Mouse (Mus musculus) megakaryocyte-erythroid progenitor cell, adult 5-6 weeks (primary cell): ENCODE results near the gene Ubn1. TPM values are rescaled to one million over a fixed set of nuclear protein-coding genes. Genes with fewer than 3 reads are reported as not detected.

Experiments used
- ATAC-seq: replicated peaks from 2 replicates; pipeline ENCODE4 v1.8.0; 2016; ENCODE audit warnings: mild to moderate bottlenecking, inconsistent platforms; ENCODE audit not compliant: severe bottlenecking, poor library complexity, low FRiP score, low TSS enrichment
- total RNA-seq, 2 experiments: library from RNA; stranded (forward) in 1 of 2; stranded (reverse) in 1 of 2; fragments of 200-1000, 215-1000 nt in 1 of 2; fragments of >200 nt in 1 of 2; fragmentation: Nextera tagmentation in 1 of 2; gene quantifications; 2 replicates each; pipeline ENCODE4 v1.2.3; 2014 to 2017

The Ubn1 gene
- total RNA-seq, 2 experiments from 2014 or later = 38.4 to 47.5 TPM

GRCm38 (mm10) chr16:5063472-5063871 lies 13.6 kb downstream of the Ubn1 start:
- no peak for ATAC-seq

- ATAC-seq = no peak
Measured at GRCm38 (mm10) chr16:5070321-5070720, 20.5 kb downstream of the Ubn1 start.

DNA sequence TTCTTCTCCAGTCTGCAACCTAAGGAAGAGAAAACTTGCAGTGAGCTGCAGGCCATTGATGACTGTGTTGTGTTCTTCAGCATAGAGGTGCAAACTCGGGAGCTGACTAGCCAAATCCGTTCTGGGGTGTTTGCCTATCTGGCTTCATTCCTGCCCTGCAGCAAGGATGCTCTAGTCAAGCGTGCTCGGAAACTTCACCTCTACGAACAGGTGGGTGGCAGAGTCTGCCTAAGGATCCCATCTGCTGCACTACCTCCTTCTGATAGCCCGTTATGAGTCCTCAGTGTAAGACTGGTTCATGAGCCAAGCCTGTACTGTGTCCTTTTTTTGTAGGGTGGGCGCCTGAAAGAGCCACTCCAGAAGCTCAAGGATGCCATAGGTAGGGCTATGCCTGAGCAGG lies 22.1 kb downstream of the Ubn1 start:
- ATAC-seq = no peak

DNA sequence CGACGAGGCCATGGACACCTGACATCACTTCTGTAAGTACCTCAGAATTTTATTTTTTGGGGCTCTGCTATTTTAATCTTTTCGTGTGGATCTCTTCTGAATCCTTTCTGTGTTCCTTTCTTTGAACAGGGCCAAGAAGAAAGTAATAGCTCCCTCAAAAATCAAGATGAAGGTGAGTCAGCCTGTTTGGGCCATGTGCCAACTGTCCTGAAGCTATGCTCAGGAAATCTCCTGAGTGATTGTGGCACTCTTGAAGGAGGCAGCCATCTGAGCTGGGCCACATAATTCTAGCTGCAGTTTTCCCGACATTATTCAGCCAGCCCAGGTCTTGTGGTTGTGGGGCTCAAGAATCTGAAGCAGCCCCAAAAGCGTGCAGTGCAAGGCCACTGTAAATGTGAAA lies 24.5 kb downstream of the Ubn1 start:
- no peak for ATAC-seq

- no peak for ATAC-seq
Measured at GRCm38 (mm10) chr16:5085196-5085595, 35.3 kb downstream of the Ubn1 start.

DNA sequence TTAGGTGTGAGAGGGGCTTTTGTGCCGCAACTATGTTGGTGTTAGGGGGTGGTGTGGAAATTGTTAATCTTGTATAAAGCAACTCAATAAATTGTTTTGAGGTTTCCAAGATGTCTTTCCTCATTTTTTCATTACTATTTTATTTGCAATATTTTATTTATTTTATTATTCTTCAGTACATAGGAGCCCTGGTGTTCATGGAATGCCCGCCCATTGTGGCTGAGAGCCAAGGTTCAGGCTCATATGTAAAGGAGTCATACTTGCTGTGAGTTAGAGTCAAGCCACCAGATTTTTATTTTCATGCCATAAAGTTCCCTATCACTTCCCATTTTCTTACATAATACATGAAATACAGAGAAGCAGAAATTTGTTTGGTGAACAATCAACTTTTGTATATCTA lies 36.3 kb downstream of the Ubn1 start:
- ATAC-seq = no peak

GRCm38 (mm10) chr16:5089021-5089420 lies 39.2 kb downstream of the Ubn1 start:
- no peak for ATAC-seq

GRCm38 (mm10) chr16:5093285-5093684 lies 43.4 kb downstream of the Ubn1 start:
- no peak for ATAC-seq

- no peak for ATAC-seq
Measured at GRCm38 (mm10) chr16:5096504-5096903, 46.6 kb downstream of the Ubn1 start.

DNA sequence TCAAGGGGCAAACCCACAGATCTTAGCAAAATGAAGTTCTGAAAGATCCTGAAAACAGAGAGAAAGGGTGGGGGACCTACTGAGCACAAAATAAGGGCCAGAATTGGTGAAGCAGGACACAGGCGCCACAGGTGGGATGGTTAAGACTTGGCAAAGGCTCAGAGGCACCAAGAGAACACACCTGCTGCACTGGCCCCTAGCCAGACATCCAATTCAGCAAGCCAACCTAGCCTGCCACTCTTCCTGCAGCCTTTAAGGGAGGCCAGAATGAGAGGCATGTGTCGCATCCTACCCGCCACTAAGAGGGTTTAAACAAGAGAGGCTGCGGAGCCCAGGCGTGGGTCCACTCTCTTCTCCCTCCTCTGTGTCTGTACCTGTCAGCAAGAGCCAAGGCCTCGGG lies 51.1 kb downstream of the Ubn1 start:
- ATAC-seq = no peak

- no peak for ATAC-seq
Measured at GRCm38 (mm10) chr16:5109877-5110276, 60.0 kb downstream of the Ubn1 start.

DNA sequence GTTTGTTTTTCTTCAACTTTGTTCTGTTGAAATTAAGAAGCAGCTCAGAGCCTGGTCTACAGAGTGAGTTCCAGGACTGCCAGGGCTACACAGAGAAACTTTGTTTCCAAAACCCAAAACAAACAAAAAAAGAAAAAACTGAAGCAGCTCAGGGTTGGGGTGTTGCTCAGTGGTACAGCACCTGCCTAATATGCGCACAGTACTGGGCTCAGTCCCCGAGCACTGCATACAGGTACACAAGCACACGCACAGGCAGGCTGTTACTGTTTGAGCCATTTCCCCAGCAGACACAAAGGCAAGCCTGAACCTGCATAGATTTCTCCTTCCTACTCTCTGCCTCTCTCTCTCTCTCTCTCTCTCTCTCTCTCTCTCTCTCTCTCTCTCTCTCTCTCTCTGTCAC lies 61.2 kb downstream of the Ubn1 start:
- ATAC-seq = no peak

- no peak for ATAC-seq
Measured at GRCm38 (mm10) chr16:5113002-5113550, 63.2 kb downstream of the Ubn1 start.

DNA sequence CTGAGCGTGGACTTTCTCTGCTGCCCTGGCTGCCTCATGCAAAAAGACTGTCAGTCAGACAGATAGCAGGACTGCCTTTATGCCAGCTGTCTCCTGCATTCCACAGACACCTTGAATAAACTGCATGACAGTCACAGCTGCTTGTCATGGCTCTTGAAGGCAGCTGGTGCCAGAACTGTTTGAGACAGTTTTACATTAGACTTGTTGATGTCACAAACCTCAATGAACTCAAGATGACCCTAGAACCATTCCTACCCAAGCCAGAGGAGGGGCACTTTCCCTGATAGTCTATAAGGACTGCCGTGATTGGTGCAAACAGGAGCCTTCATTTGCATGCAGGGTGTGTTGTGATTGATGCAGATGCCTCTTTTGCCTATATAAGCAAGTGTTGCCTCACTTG lies 63.7 kb downstream of the Ubn1 start:
- no peak for ATAC-seq

DNA sequence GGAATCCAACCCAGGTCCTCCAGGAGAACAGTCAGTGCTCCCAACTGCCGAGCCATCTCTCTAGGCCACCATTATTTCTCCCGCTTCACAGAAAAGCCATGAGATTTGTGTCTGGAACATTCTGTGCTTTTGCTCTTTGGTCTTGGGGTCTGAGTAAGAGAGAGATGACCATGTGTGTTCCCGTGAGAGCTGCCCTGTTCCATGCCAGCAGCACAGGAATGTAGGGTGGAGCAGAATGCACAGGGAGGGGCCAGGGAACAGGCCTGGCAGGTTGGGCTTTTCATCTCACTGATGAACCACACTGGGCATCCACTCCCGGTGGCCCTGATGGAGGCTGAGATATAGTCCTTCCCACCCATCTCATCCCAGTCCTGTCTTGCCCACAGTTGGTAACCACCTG lies 69.5 kb downstream of the Ubn1 start:
- ATAC-seq = no peak

GRCm38 (mm10) chr16:5119845-5120244 lies 70.0 kb downstream of the Ubn1 start:
- ATAC-seq = no peak

- no peak for ATAC-seq
Measured at GRCm38 (mm10) chr16:5123476-5123875, 73.6 kb downstream of the Ubn1 start.

DNA sequence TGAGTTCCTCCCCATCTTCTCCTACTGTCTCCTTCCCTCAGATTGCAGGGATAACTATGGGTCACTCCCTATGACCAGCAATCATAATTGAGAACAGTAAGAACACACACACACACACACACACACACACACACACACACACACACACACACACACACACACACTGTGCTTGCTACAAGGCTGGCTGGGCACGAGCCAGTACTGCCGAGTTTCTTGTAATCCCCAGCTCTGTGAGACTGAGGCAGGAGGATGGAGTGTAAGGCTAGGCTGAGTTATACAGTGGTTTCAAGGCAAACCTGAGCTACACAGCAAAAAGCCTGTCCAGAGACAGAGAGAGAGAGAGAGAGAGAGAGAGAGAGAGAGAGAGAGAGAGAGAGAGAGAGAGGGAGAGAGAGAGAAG lies 80.3 kb downstream of the Ubn1 start:
- ATAC-seq = no peak

DNA sequence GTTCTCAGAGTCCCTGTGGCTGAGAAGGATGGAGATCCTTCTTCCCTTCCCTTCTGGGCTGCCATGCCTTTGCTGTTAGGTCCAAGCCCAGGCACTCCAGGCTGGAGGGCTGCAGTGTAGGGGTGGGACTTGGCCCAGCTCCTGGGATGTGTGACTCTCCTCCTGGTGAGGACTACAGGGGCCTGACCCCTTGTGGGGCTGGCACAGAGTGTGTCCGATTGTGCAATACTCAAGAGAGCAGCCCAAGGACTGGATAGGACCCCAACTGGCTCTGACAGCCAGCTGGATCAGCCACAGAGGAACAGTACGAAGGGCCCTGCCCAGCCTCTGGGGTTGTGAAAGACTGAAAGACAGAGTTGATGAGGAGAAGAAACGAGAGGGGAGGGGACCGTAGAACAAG lies 80.9 kb downstream of the Ubn1 start:
- ATAC-seq = no peak

GRCm38 (mm10) chr16:5131251-5131922 lies 81.5 kb downstream of the Ubn1 start:
- ATAC-seq = no peak

DNA sequence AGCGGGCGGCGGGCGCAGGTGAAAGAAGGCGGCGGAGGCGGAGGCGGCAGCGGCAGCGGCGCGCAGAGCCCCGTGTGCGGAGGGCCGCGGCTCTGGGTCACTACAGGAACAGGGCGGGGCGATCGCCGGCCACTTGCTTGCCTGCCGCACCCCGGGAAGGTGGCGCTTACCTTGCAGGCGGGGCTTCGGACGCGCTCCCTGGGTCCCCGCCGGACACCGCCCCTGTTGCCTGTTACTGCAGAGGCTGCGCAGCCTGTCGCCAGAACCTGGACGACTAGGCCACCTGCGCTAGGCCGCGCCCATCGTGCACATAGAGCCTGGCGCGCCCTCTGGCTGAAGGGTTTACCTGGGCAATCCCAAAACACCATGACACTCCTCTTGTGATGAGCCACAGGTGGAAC lies 82.5 kb downstream of the Ubn1 start, which contains the start of gene Ppl:
Gene Ppl, minus strand, starts transcription at position 21 of the 401 bp plus-strand sequence.
- no peak; the same call in 1 of the 2 replicates for ATAC-seq
